Mouse (Mus musculus): ENCODE results near the gene Clps. TPM values are rescaled to one million over a fixed set of nuclear protein-coding genes. Genes with fewer than 3 reads are reported as not detected.

The Clps gene
- total and polyA plus RNA-seq, 3 experiments = not detected

DNA sequence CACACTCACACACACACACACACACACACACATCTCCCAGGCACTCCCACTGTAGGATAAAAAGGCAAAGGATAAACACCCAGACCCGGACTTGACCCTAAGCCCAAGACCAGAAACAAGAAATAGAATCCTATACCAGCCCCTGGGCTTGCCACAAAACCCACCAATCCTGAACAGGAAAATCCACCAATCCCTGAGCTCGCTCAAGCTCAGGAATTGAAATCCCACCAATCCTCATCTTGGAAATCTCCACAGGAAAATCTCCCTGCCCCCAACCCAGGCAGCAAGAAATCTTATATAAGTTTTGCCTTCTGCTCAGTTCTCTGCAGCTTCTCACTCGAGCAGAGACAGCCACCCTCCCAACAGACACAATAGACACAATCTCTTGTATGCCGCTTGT, 31.4 kb downstream of the Clps start:
- no peaks in the 10 kb centered on the region for H3K27me3 ChIP-seq (ENCODE audit: control insufficient read depth in 1 of 2, insufficient read depth in 2 of 2, low read length in 2 of 2)

DNA sequence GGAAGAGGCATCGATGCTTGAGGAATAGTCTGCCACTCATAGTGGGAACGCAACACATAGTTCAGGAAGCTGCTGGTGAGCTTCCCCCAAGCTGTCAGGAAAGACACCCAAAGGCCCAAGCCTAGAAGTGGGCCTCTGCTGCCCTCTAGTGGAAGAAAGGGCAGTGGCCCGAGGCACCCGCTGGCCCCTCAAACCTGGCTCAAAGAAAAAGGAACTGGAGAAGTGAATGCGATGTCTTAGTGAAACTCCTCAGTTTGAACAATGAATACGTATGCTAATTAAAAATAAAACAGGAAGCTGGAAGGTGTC, 32.6 kb downstream of the Clps start:
- no peaks in the 10 kb centered on the region for H3K9me3 ChIP-seq (replicated peaks; ENCODE audit: insufficient read depth, low read length)
- peaks cover 5% of the 10 kb centered on the region; the same call in 1 of the 2 replicates for H3K79me2 ChIP-seq (ENCODE audit: control insufficient read depth, insufficient read depth, low read length, poor library complexity)
- peaks cover 8 to 21% of the 10 kb centered on the region in 2 experiments; a peak in 3 of 4 replicates for H3K4me1 ChIP-seq (ENCODE audit: control insufficient read depth in 1 of 2, insufficient read depth in 2 of 2, low read length in 2 of 2)
- peak; percentile 90 for DNase-seq (ENCODE audit: low read depth, low spot score)
- H3K9ac ChIP-seq (ENCODE audit: control insufficient read depth, low read depth, low read length, poor library complexity, severe bottlenecking) = peak overlapping the region; percentile 41
- no peaks in the 10 kb centered on the region for H3K27me3 ChIP-seq (ENCODE audit: control insufficient read depth in 1 of 2, insufficient read depth in 2 of 2, low read length in 2 of 2)
- H3K27ac ChIP-seq (ENCODE audit: control insufficient read depth, low read depth, low read length) = no peak overlapping the region
- peak overlapping the region; percentile 26 to 57 for H3K4me3 ChIP-seq (ENCODE audit: control insufficient read depth in 1 of 2, insufficient read depth in 1 of 2, low read depth in 2 of 2, low read length in 2 of 2)
- peaks cover 0 to 17% of the 10 kb centered on the region in 2 experiments; a peak in 2 of 4 replicates for H3K36me3 ChIP-seq (ENCODE audit: control insufficient read depth in 1 of 2, insufficient read depth in 2 of 2, low read length in 2 of 2)
- TF ChIP-seq USF2 (IDR thresholded peaks at IDR 0.05; ENCODE audit: borderline replicate concordance in 1 of 2, insufficient read depth in 1 of 2, low read depth in 1 of 2, low read length in 2 of 2) = no peak
- TF ChIP-seq GATA1 (IDR thresholded peaks at IDR 0.05; ENCODE audit: low read depth, low read length) = no peak
- peak; percentile 32; the same call in 1 of the 2 replicates for TF ChIP-seq ZNF384 (IDR thresholded peaks at IDR 0.05; ENCODE audit: low read depth, low read length)
- TF ChIP-seq NELFE (IDR thresholded peaks at IDR 0.05; ENCODE audit: low read depth, low read length) = 0 out of 2 replicates have a peak, but pooled peaks have one; percentile 19
- peak; percentile 90 to 100 (median 98) for TF ChIP-seq CTCF (IDR thresholded peaks at IDR 0.05 in 2 of 3, conservative IDR thresholded peaks at IDR 0.05 in 1 of 3; ENCODE audit: control insufficient read depth in 1 of 3, insufficient read depth in 1 of 3, low read depth in 2 of 3, low read length in 3 of 3, poor library complexity in 1 of 3, severe bottlenecking in 1 of 3)
- TF ChIP-seq SIN3A (IDR thresholded peaks at IDR 0.05; ENCODE audit: low read length) = peak; percentile 67
- 0 out of 2 replicates have a peak, but pooled peaks have one; percentile 14 for TF ChIP-seq RCOR1 (IDR thresholded peaks at IDR 0.05; ENCODE audit: low read depth, low read length)
- no peak for TF ChIP-seq BHLHE40 (IDR thresholded peaks at IDR 0.05; ENCODE audit: borderline replicate concordance, low read depth, low read length)
- TF ChIP-seq TCF12 (IDR thresholded peaks at IDR 0.05; ENCODE audit: low read depth, low read length) = no peak
- no peak for TF ChIP-seq ETS1 (IDR thresholded peaks at IDR 0.05; ENCODE audit: low read depth, low read length)
- peak; percentile 85 for TF ChIP-seq MAZ (IDR thresholded peaks at IDR 0.05; ENCODE audit: low read depth, low read length)
- no peak for TF ChIP-seq USF1 (IDR thresholded peaks at IDR 0.05; ENCODE audit: low read depth, low read length)
- no peak for TF ChIP-seq MEF2A (IDR thresholded peaks at IDR 0.05; ENCODE audit: extremely low read depth, insufficient replicate concordance, low read depth, low read length, poor library complexity, severe bottlenecking)
- TF ChIP-seq KAT2A (conservative IDR thresholded peaks at IDR 0.05; ENCODE audit: low read depth, low read length) = no peak
- TF ChIP-seq MYB (IDR thresholded peaks at IDR 0.05; ENCODE audit: low read depth, low read length) = no peak
- TF ChIP-seq ZKSCAN1 (IDR thresholded peaks at IDR 0.05; ENCODE audit: low read depth, low read length) = no peak
- no peak for TF ChIP-seq TAL1 (IDR thresholded peaks at IDR 0.05; ENCODE audit: low read length)
- TF ChIP-seq MXI1 (IDR thresholded peaks at IDR 0.05; ENCODE audit: low read depth, low read length) = peak; percentile 59; the same call in 1 of the 2 replicates
- TF ChIP-seq ZC3H11A (IDR thresholded peaks at IDR 0.05; ENCODE audit: low read depth, low read length) = peak; percentile 95
- no peak for TF ChIP-seq POLR2A (IDR thresholded peaks at IDR 0.05; ENCODE audit: control insufficient read depth in 1 of 2, insufficient read depth in 1 of 2, low read depth in 1 of 2, low read length in 2 of 2, poor library complexity in 1 of 2)
- no peak for TF ChIP-seq MAFK (IDR thresholded peaks at IDR 0.05; ENCODE audit: borderline replicate concordance, low read depth, low read length)
- TF ChIP-seq RAD21 (IDR thresholded peaks at IDR 0.05; ENCODE audit: low read depth, low read length) = peak; percentile 100
- TF ChIP-seq HCFC1 (IDR thresholded peaks at IDR 0.05; ENCODE audit: low read depth, low read length) = no peak
- TF ChIP-seq TBP (IDR thresholded peaks at IDR 0.05; ENCODE audit: low read depth, low read length) = no peak
- TF ChIP-seq NRF1 (IDR thresholded peaks at IDR 0.05; ENCODE audit: insufficient read depth, low read depth, low read length, poor library complexity, severe bottlenecking) = no peak
- no peak for TF ChIP-seq ELF1 (IDR thresholded peaks at IDR 0.05; ENCODE audit: low read depth, low read length)
- TF ChIP-seq POLR2AphosphoS5 (IDR thresholded peaks at IDR 0.05; ENCODE audit: borderline replicate concordance, low read depth, low read length) = no peak

More for the DNA sequence above, 31.4 kb downstream of the Clps start:
- Histone ChIP-seq H3K9ac (ENCODE audit: control insufficient read depth, low read depth, low read length, poor library complexity, severe bottlenecking) (no peak overlapping the region), H3K9me3 (replicated peaks; ENCODE audit: insufficient read depth, low read length) (no peaks in the 10 kb centered on the region), H3K27ac (ENCODE audit: control insufficient read depth, low read depth, low read length) (no peak overlapping the region), H3K4me3 (ENCODE audit: control insufficient read depth in 1 of 2, insufficient read depth in 1 of 2, low read depth in 2 of 2, low read length in 2 of 2) (no peak overlapping the region), H3K36me3 (ENCODE audit: control insufficient read depth in 1 of 2, insufficient read depth in 2 of 2, low read length in 2 of 2) (peaks cover 0 to 17% of the 10 kb centered on the region in 2 experiments; a peak in 2 of 4 replicates), H3K4me1 (ENCODE audit: control insufficient read depth in 1 of 2, insufficient read depth in 2 of 2, low read length in 2 of 2) (peaks cover 7 to 18% of the 10 kb centered on the region in 2 experiments; a peak in 3 of 4 replicates), H3K79me2 (ENCODE audit: control insufficient read depth, insufficient read depth, low read length, poor library complexity) (no peaks in the 10 kb centered on the region)
- DNase-seq (ENCODE audit: low read depth, low spot score) = no peak
- TF ChIP-seq ETS1 (IDR thresholded peaks at IDR 0.05; ENCODE audit: low read depth, low read length) (no peak), MEF2A (IDR thresholded peaks at IDR 0.05; ENCODE audit: extremely low read depth, insufficient replicate concordance, low read depth, low read length, poor library complexity, severe bottlenecking) (no peak), CHD1 (IDR thresholded peaks at IDR 0.05; ENCODE audit: low read depth, low read length) (no peak), ZMIZ1 (IDR thresholded peaks at IDR 0.05; ENCODE audit: low read depth, low read length) (no peak), CTCF (IDR thresholded peaks at IDR 0.05 in 2 of 3, conservative IDR thresholded peaks at IDR 0.05 in 1 of 3; ENCODE audit: control insufficient read depth in 1 of 3, insufficient read depth in 1 of 3, low read depth in 2 of 3, low read length in 3 of 3, poor library complexity in 1 of 3, severe bottlenecking in 1 of 3) (no peak), SIN3A (IDR thresholded peaks at IDR 0.05; ENCODE audit: low read length) (no peak), POLR2AphosphoS2 (IDR thresholded peaks at IDR 0.05; ENCODE audit: low read length) (no peak), CHD2 (IDR thresholded peaks at IDR 0.05; ENCODE audit: low read length) (no peak), GABPA (IDR thresholded peaks at IDR 0.05; ENCODE audit: low read depth, low read length) (no peak), SMC3 (IDR thresholded peaks at IDR 0.05; ENCODE audit: low read depth, low read length) (no peak)
